Mouse (Mus musculus) testis, adult 2 months (tissue): Measurements from ENCODE around the gene Gm44596.

ENCODE experiments used
- CTCF ChIP-seq: fragments of 200-500 bp; IDR thresholded peaks from 2 replicates; pipeline ENCODE4 v1.5.1; 2012; ENCODE audit warnings: low read depth, mild to moderate bottlenecking, inconsistent platforms, low read length, moderate library complexity; ENCODE audit not compliant: control insufficient read depth, insufficient read depth, insufficient replicate concordance
- POLR2A ChIP-seq: fragments of 200-500 bp; IDR thresholded peaks from 2 replicates; pipeline ENCODE4 v1.6.1; 2012; ENCODE audit warnings: low read depth, mild to moderate bottlenecking, inconsistent platforms, low read length, moderate library complexity; ENCODE audit not compliant: control insufficient read depth

DNA sequence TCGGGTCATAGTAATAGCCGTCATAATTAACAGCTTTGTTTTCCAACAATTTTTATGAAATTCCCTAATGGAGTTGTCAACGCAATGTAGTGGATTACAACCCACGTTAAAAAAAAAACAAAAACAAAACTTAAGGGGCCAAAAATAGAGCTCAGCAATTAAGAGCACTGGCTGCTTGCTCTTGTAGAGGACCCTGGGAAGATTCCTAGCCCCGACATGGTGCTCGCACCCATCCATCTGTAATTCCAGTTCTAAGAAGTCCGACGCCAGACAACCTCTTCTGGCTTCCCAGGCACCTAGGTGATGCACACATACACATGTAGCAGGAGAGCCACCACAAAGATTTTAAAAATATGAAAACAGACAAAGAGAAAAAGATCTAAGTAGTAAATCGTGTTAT is 49.7 kb downstream of the Gm44596 start:
- TF ChIP-seq CTCF = no peak
- TF ChIP-seq POLR2A = no peak
